8 mouse cellular contexts compared by ENCODE assay signal in the genomic region with DNA sequence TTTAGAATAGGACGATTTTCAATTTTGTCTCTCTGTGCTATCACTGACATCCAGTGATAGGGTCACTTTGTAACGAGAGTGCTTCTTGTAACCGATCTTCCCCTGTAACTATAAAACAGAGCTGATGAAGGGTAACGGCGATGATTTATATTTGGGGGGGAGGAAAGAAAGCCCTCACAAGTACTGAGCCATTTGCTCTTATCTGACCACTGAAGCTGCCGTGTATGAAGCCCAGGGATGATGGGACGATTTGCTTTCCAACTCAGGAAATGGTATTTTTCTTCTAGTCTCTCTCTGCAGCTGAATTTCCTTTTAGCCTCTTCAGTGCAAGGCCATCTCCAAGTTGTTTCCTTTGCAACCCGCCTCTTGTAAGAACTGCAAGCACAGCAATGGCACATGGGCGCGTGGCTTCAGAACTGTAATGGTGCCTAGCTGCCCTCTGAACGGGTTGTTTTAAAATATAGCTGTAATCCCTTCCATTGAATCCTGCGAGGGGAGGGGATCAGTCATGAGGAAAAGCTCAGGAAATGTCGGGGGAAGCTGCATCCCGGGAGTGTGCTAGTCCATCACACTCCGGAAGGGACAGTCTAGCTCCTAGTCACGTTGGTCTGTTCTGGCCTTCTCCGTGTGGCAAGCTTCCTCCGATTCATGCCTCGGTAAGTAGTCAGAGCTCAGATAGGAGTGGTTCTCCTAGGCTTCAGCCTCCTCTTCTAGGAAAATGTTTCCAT.
A peak's percentile ranks its signal among the peaks of the same experiment; 100 is the strongest.
DNase-seq lines count a peak whose midpoint lies in the region; ATAC-seq and TF ChIP-seq lines count a peak whose summit lies in the region.

No protein-coding gene starts in this region.

- no peaks in the 10 kb centered on the region for H3K27me3 ChIP-seq in embryonic facial prominence, embryonic 13.5 days
- H3K27me3 ChIP-seq in embryonic facial prominence, embryonic 10.5 days (replicated peaks; ENCODE audit: low read depth, poor library complexity, severe bottlenecking): no peaks in the 10 kb centered on the region
- no peaks in the 10 kb centered on the region for H3K27me3 ChIP-seq in heart, embryonic 15.5 days
- no peaks in the 10 kb centered on the region for H3K27me3 ChIP-seq in liver, adult 2 months (ENCODE audit: control insufficient read depth, insufficient read depth, low read length)
- H3K27me3 ChIP-seq in midbrain, postnatal 0 days (ENCODE audit: insufficient read depth, low read length): no peaks in the 10 kb centered on the region

- TF ChIP-seq CTCF in liver, adult 2 months (IDR thresholded peaks at IDR 0.05; ENCODE audit: low read depth, low read length): no peak
- TF ChIP-seq CTCF in midbrain, postnatal 0 days (IDR thresholded peaks at IDR 0.05): no peak

- peak overlapping the region; percentile 52; the same call in 1 of the 2 replicates for H3K27ac ChIP-seq in embryonic facial prominence, embryonic 13.5 days
- no peak overlapping the region; the same call in 1 of the 2 replicates for H3K27ac ChIP-seq in embryonic facial prominence, embryonic 10.5 days (replicated peaks)
- H3K27ac ChIP-seq in heart, embryonic 15.5 days: peak overlapping the region; percentile 66
- H3K27ac ChIP-seq in liver, adult 2 months (replicated peaks; ENCODE audit: insufficient read depth, low read depth, low read length): peak overlapping the region; percentile 92
- no peak overlapping the region for H3K27ac ChIP-seq in midbrain, postnatal 0 days (ENCODE audit: low read depth, low read length)

- no peak for DNase-seq in embryonic facial prominence, embryonic 10.5 days (ENCODE audit: low spot score)
- DNase-seq in liver, adult 2 months (ENCODE audit: extremely low read depth, low read depth, low spot score): peak; percentile 22
- DNase-seq in midbrain, postnatal 0 days (ENCODE audit: low spot score): no peak
- no peak for DNase-seq in layer of hippocampus, postnatal 14 days (ENCODE audit: low spot score in 2 of 2)
- DNase-seq in thymus, postnatal 14 days: no peak
- DNase-seq in retina, embryonic 14.5 days (ENCODE audit: low spot score): no peak

- peaks cover 9% of the 10 kb centered on the region for H3K4me1 ChIP-seq in embryonic facial prominence, embryonic 13.5 days
- peaks cover 14% of the 10 kb centered on the region; the same call in 1 of the 2 replicates for H3K4me1 ChIP-seq in embryonic facial prominence, embryonic 10.5 days
- H3K4me1 ChIP-seq in heart, embryonic 15.5 days (replicated peaks): 0 out of 2 replicates have a peak, but pooled peaks cover 3% of the 10 kb centered on the region
- no peaks in the 10 kb centered on the region for H3K4me1 ChIP-seq in liver, adult 2 months (ENCODE audit: control insufficient read depth, insufficient read depth, low read length)
- no peaks in the 10 kb centered on the region for H3K4me1 ChIP-seq in midbrain, postnatal 0 days (ENCODE audit: insufficient read depth, low read length)

- no peak for TF ChIP-seq POLR2A in liver, adult 2 months (IDR thresholded peaks at IDR 0.05; ENCODE audit: extremely low read depth, insufficient read depth, low read length)

- ATAC-seq in embryonic facial prominence, embryonic 13.5 days (ENCODE audit: insufficient number of reproducible peaks, insufficient read depth, low FRiP score, low TSS enrichment, low read depth): no peak
- peak; percentile 79 for ATAC-seq in heart, embryonic 15.5 days (replicated peaks; ENCODE audit: insufficient number of reproducible peaks, insufficient read depth, low FRiP score, low read depth)
- no peak for ATAC-seq in midbrain, postnatal 0 days (ENCODE audit: low FRiP score)

- H3K9ac ChIP-seq in embryonic facial prominence, embryonic 13.5 days: no peak overlapping the region
- H3K9ac ChIP-seq in heart, embryonic 15.5 days: no peak overlapping the region
- no peak overlapping the region; the same call in 1 of the 2 replicates for H3K9ac ChIP-seq in liver, adult 2 months (ENCODE audit: low read depth, low read length)
- H3K9ac ChIP-seq in midbrain, postnatal 0 days (replicated peaks; ENCODE audit: low read length, poor library complexity, severe bottlenecking): no peak overlapping the region

- no peak overlapping the region for H3K4me2 ChIP-seq in embryonic facial prominence, embryonic 13.5 days
- H3K4me2 ChIP-seq in heart, embryonic 15.5 days: peak overlapping the region; percentile 17; the same call in 1 of the 2 replicates
- 0 out of 2 replicates have a peak overlapping the region, but pooled peaks have one; percentile 1 for H3K4me2 ChIP-seq in midbrain, postnatal 0 days (ENCODE audit: low read depth, low read length, poor library complexity, severe bottlenecking)

- H3K36me3 ChIP-seq in embryonic facial prominence, embryonic 13.5 days: no peaks in the 10 kb centered on the region
- H3K36me3 ChIP-seq in embryonic facial prominence, embryonic 10.5 days (replicated peaks): no peaks in the 10 kb centered on the region
- H3K36me3 ChIP-seq in heart, embryonic 15.5 days: no peaks in the 10 kb centered on the region
- H3K36me3 ChIP-seq in liver, adult 2 months (ENCODE audit: control insufficient read depth, insufficient read depth, low read length): no peaks in the 10 kb centered on the region
- H3K36me3 ChIP-seq in midbrain, postnatal 0 days (ENCODE audit: insufficient read depth, low read length): no peaks in the 10 kb centered on the region

- no peak overlapping the region for H3K4me3 ChIP-seq in embryonic facial prominence, embryonic 13.5 days
- H3K4me3 ChIP-seq in embryonic facial prominence, embryonic 10.5 days: no peak overlapping the region
- H3K4me3 ChIP-seq in heart, embryonic 15.5 days: no peak overlapping the region
- H3K4me3 ChIP-seq in liver, adult 2 months (ENCODE audit: insufficient read depth, low read depth, low read length): peak overlapping the region; percentile 17; the same call in 1 of the 2 replicates
- H3K4me3 ChIP-seq in midbrain, postnatal 0 days (ENCODE audit: low read depth, low read length): no peak overlapping the region

- no peaks in the 10 kb centered on the region for H3K79me2 ChIP-seq in liver, adult 2 months (ENCODE audit: control insufficient read depth, insufficient read depth, low read length)

- no peaks in the 10 kb centered on the region for H3K9me3 ChIP-seq in embryonic facial prominence, embryonic 13.5 days
- H3K9me3 ChIP-seq in embryonic facial prominence, embryonic 10.5 days: no peaks in the 10 kb centered on the region
- H3K9me3 ChIP-seq in heart, embryonic 15.5 days (replicated peaks): no peaks in the 10 kb centered on the region
- no peaks in the 10 kb centered on the region for H3K9me3 ChIP-seq in midbrain, postnatal 0 days (ENCODE audit: low read length)

- 76% methylated on average over 19 of the region's 19 CpGs for WGBS in embryonic facial prominence, embryonic 13.5 days
- WGBS in embryonic facial prominence, embryonic 10.5 days: 80% methylated on average over 19 of the region's 19 CpGs
- 49% methylated on average over 19 of the region's 19 CpGs for WGBS in heart, embryonic 15.5 days
- WGBS in liver, adult 2 months: 69% methylated on average over 19 of the region's 19 CpGs
- 53% methylated on average over 19 of the region's 19 CpGs for WGBS in midbrain, postnatal 0 days

Comparison
In these comparisons a context has a peak if more than half of its experiments do, and no peak if none do; other contexts are left out.
1. H3K27ac ChIP-seq: peak in embryonic facial prominence, embryonic 13.5 days (single experiment), heart, embryonic 15.5 days (single experiment) and liver, adult 2 months (single experiment); none in embryonic facial prominence, embryonic 10.5 days (single experiment) and midbrain, postnatal 0 days (single experiment).